Mouse (Mus musculus): ENCODE measurements around the gene Nploc4. TPM values are rescaled to one million over a fixed set of nuclear protein-coding genes. Genes with fewer than 3 reads are reported as not detected.

Gene Nploc4
- polyA plus RNA-seq, 1 experiment from 2014 or later: 49.6 TPM

DNA sequence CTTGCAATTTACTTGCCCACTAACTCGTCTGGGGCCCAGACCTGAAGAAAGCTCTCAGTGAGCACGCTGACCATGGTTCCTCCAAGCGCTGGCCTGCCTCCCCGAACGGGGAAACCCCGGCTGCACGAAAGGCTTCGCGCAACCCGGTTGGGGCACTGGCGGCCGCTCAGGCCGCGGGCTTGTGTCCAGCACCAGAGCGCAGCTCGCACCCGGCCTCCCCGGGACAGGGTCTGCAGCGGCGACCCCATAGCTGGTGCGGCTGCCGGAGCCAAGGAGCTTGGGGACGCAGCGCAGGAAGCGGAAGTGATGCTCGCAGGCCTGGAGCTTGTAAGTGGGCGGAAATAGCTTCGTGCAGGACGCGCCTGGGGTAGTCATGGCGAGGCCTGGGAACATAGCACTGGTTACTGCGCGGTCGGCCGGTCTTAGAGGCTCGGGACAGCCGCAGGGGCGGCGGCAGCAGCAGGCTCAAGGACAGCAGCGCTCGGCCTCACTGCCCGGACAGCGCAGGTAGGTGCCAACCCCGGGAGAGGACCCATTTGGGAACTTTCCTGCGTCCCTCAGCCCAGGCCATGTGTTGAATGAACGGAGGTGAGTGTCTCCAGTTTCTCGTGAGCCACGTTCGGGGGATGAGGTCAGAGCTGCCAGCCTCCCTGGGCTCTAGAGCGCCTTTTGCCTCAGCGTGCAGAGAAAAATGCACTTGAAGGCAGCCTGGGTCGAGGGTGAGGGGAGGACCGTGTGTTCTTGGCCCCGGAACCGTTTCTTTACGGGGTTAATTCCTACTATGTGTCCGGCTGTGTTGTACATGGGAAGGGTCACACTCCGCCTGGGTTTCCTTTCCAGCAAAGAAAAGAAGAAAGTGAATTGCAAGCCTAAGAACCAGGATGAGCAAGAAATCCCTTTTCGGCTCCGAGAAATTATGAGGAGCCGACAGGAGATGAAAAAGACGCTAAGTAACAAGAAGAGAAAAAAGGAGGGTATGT lies 20.6 kb upstream of the Nploc4 start, which contains the start of the genes Oxld1 and Ccdc137:
Oxld1 (minus strand) TSS at position 297 of the 980 bp plus-strand sequence.
Ccdc137 (plus strand) TSS at position 344 of the 980 bp plus-strand sequence.
- H3K27ac ChIP-seq: peak within 1 kb of the TSS; percentile 94
- peaks cover 44% of the 10 kb centered on the region for H3K36me3 ChIP-seq
- no peaks in the 10 kb centered on the region for H3K27me3 ChIP-seq (ENCODE audit: insufficient read depth, poor library complexity, severe bottlenecking)
- peaks cover 24% of the 10 kb centered on the region for H3K4me1 ChIP-seq
- H3K9me3 ChIP-seq: no peaks in the 10 kb centered on the region
- 4% methylated on average over 62 of the region's 62 CpGs for WGBS
- peak; percentile 94 for DNase-seq (ENCODE audit: low spot score)
- peak within 1 kb of the TSS; percentile 80 for H3K4me3 ChIP-seq

GRCm38 (mm10) chr11:120457370-120457769 lies 19.9 kb upstream of the Nploc4 start:
- Histone ChIP-seq H3K27me3 (ENCODE audit: insufficient read depth, poor library complexity, severe bottlenecking) (no peaks in the 10 kb centered on the region), H3K9me3 (no peaks in the 10 kb centered on the region), H3K27ac (peak overlapping the region; percentile 94), H3K36me3 (peaks cover 39% of the 10 kb centered on the region), H3K4me3 (peak overlapping the region; percentile 80), H3K4me1 (peaks cover 24% of the 10 kb centered on the region)
- WGBS: 21% methylated on average over 14 of the region's 14 CpGs
- DNase-seq (ENCODE audit: low spot score): no peak

DNA sequence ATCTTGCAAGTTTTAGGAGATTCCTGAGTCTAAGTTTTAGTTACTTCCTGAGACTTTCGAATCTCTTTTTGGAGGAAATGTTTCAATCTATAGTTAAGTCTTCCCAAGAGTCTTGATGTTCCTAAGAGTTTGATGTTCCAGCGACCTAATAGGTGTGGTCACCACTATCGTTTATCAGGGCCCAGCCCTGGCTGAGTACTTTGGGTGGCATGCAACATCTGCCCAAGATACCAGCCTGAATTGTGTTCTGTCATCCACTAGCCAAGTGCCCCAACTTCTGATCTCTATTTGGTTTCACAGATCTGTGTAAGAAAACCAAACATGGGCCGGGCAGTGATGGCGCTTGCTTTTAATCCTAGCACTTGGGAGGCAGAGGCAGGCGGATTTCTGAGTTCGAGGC lies 17.9 kb upstream of the Nploc4 start:
- Histone ChIP-seq H3K9me3 (no peaks in the 10 kb centered on the region), H3K36me3 (peaks cover 20% of the 10 kb centered on the region), H3K4me1 (peaks cover 28% of the 10 kb centered on the region), H3K27ac (no peak overlapping the region), H3K4me3 (no peak overlapping the region), H3K27me3 (ENCODE audit: insufficient read depth, poor library complexity, severe bottlenecking) (no peaks in the 10 kb centered on the region)
- no peak for DNase-seq (ENCODE audit: low spot score)
- 89% methylated on average over 7 of the region's 7 CpGs for WGBS

- Histone ChIP-seq H3K36me3 (peaks cover 17% of the 10 kb centered on the region), H3K27ac (no peak overlapping the region), H3K4me3 (no peak overlapping the region), H3K4me1 (peaks cover 28% of the 10 kb centered on the region), H3K27me3 (ENCODE audit: insufficient read depth, poor library complexity, severe bottlenecking) (no peaks in the 10 kb centered on the region), H3K9me3 (no peaks in the 10 kb centered on the region)
- WGBS: 95% methylated on average over 4 of the region's 4 CpGs
- DNase-seq (ENCODE audit: low spot score): no peak
Measured at GRCm38 (mm10) chr11:120454965-120455364, 17.5 kb upstream of the Nploc4 start.

GRCm38 (mm10) chr11:120453306-120453705 lies 15.8 kb upstream of the Nploc4 start, which contains the start of gene Pde6g:
Gene Pde6g, minus strand, starts transcription at chr11:120453500.
- Histone ChIP-seq H3K9me3 (no peaks in the 10 kb centered on the region), H3K36me3 (0 out of 2 replicates have a peak, but pooled peaks cover 10% of the 10 kb centered on the region), H3K27me3 (ENCODE audit: insufficient read depth, poor library complexity, severe bottlenecking) (no peaks in the 10 kb centered on the region), H3K4me1 (peaks cover 20% of the 10 kb centered on the region), H3K4me3 (no peak within 1 kb of the TSS), H3K27ac (no peak within 1 kb of the TSS)
- WGBS: 85% methylated on average over 4 of the region's 4 CpGs
- no peak for DNase-seq (ENCODE audit: low spot score)

DNA sequence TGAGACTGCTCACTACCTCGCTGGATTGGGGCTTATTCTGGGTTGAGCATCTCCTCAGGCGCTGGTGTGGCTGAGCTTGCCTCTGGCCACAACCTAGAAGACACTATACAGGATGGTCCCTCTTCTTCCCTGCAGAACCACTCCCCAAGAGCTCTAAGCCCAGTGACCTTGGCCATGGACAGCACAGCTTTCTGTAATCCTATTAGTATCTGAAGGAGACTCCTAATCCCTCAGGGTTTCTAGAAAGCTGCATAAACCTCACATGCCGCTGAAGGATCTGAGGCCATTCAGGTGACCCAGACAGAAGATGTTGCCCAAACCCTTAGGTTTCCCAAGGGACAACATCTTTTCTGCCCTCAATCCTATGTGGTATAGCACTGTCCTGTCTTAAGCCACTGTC lies 14.7 kb upstream of the Nploc4 start:
- WGBS: 73% methylated on average over 3 of the region's 3 CpGs
- Histone ChIP-seq H3K27ac (no peak overlapping the region), H3K4me1 (peaks cover 21% of the 10 kb centered on the region), H3K4me3 (no peak overlapping the region), H3K9me3 (no peaks in the 10 kb centered on the region), H3K27me3 (ENCODE audit: insufficient read depth, poor library complexity, severe bottlenecking) (no peaks in the 10 kb centered on the region), H3K36me3 (0 out of 2 replicates have a peak, but pooled peaks cover 10% of the 10 kb centered on the region)
- DNase-seq (ENCODE audit: low spot score): no peak

DNA sequence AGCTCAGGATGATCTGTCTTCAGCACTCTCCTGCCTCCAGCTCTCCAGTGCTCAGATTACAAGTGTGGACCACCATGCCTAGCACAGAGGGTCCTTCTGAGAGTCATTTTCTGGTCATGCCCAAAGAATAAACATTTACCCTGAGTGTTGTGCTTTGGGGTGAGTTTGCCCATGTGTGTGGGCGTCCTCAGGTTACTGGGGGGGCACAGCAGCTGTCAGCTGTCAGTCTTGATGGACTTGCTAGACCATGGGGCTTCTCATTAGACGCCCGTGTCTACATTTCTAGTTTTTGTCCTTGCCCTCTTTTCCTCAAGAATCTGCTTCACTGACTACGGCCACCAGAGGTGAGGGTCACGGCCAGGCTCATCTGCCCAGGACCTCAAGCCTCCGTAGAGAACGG lies 9.7 kb upstream of the Nploc4 start:
- peaks cover 25% of the 10 kb centered on the region for H3K4me1 ChIP-seq
- no peak overlapping the region for H3K4me3 ChIP-seq
- H3K27ac ChIP-seq: no peak overlapping the region
- no peaks in the 10 kb centered on the region for H3K27me3 ChIP-seq (ENCODE audit: insufficient read depth, poor library complexity, severe bottlenecking)
- no peaks in the 10 kb centered on the region for H3K36me3 ChIP-seq
- WGBS: 77% methylated on average over 7 of the region's 7 CpGs
- H3K9me3 ChIP-seq: no peaks in the 10 kb centered on the region
- DNase-seq (ENCODE audit: low spot score): no peak

GRCm38 (mm10) chr11:120445475-120445874 lies 8.0 kb upstream of the Nploc4 start:
- Histone ChIP-seq H3K9me3 (no peaks in the 10 kb centered on the region), H3K27ac (no peak overlapping the region), H3K27me3 (ENCODE audit: insufficient read depth, poor library complexity, severe bottlenecking) (no peaks in the 10 kb centered on the region), H3K36me3 (no peaks in the 10 kb centered on the region), H3K4me3 (no peak overlapping the region), H3K4me1 (peaks cover 21% of the 10 kb centered on the region)
- 61% methylated on average over 3 of the region's 3 CpGs for WGBS
- DNase-seq (ENCODE audit: low spot score): no peak

GRCm38 (mm10) chr11:120444106-120444505 lies 6.6 kb upstream of the Nploc4 start:
- 58% methylated on average over 6 of the region's 6 CpGs for WGBS
- Histone ChIP-seq H3K4me3 (no peak overlapping the region), H3K27ac (peak overlapping the region; percentile 29; the same call in 1 of the 2 replicates), H3K27me3 (ENCODE audit: insufficient read depth, poor library complexity, severe bottlenecking) (no peaks in the 10 kb centered on the region), H3K9me3 (no peaks in the 10 kb centered on the region), H3K4me1 (peaks cover 21% of the 10 kb centered on the region), H3K36me3 (no peaks in the 10 kb centered on the region)
- DNase-seq (ENCODE audit: low spot score): no peak

- Histone ChIP-seq H3K9me3 (no peaks in the 10 kb centered on the region), H3K4me3 (no peak overlapping the region), H3K36me3 (no peaks in the 10 kb centered on the region), H3K27me3 (ENCODE audit: insufficient read depth, poor library complexity, severe bottlenecking) (no peaks in the 10 kb centered on the region), H3K27ac (no peak overlapping the region), H3K4me1 (peaks cover 12% of the 10 kb centered on the region)
- no peak for DNase-seq (ENCODE audit: low spot score)
- WGBS: 84% methylated on average over 3 of the region's 3 CpGs
Measured at GRCm38 (mm10) chr11:120442765-120443280, 5.3 kb upstream of the Nploc4 start.

- Histone ChIP-seq H3K36me3 (no peaks in the 10 kb centered on the region), H3K4me3 (no peak within 1 kb of the TSS), H3K27me3 (ENCODE audit: insufficient read depth, poor library complexity, severe bottlenecking) (no peaks in the 10 kb centered on the region), H3K4me1 (peaks cover 10% of the 10 kb centered on the region), H3K9me3 (no peaks in the 10 kb centered on the region), H3K27ac (no peak within 1 kb of the TSS)
- 87% methylated on average over 3 of the region's 3 CpGs for WGBS
- no peak for DNase-seq (ENCODE audit: low spot score)
Measured at GRCm38 (mm10) chr11:120442344-120442743, 4.8 kb upstream of the Nploc4 start, which contains the start of gene Tspan10. Gene Tspan10, plus strand, starts transcription at chr11:120442644.

- Histone ChIP-seq H3K27me3 (ENCODE audit: insufficient read depth, poor library complexity, severe bottlenecking) (no peaks in the 10 kb centered on the region), H3K36me3 (peaks cover 27% of the 10 kb centered on the region), H3K27ac (peak overlapping the region; percentile 98), H3K9me3 (no peaks in the 10 kb centered on the region), H3K4me3 (peak overlapping the region; percentile 100), H3K4me1 (peaks cover 11% of the 10 kb centered on the region)
- WGBS: 29% methylated on average over 12 of the region's 12 CpGs
- no peak for DNase-seq (ENCODE audit: low spot score)
Measured at GRCm38 (mm10) chr11:120437857-120438385, 413 bp upstream of the Nploc4 start.

DNA sequence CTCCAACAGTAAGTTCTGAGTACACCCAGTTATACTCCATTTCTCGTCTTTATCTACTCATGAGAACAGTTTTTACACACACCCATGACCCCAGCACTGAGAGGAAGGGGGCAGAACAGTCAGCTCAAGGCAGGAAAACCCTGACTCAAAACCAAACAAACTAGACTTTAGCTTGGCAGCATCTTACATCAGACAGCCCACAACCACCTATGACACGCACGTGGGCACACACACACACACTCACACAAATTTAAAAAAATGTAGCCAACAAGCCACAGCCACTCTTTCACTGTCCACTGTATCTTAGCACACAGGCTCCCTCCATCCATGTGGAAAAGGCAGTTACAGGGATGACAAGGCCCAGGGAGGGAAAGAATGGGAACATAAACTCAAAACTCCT lies 10.8 kb downstream of the Nploc4 start:
- Histone ChIP-seq H3K4me3 (no peak overlapping the region), H3K4me1 (0 out of 2 replicates have a peak, but pooled peaks cover 5% of the 10 kb centered on the region), H3K9me3 (no peaks in the 10 kb centered on the region), H3K27me3 (ENCODE audit: insufficient read depth, poor library complexity, severe bottlenecking) (no peaks in the 10 kb centered on the region), H3K36me3 (peaks cover 88% of the 10 kb centered on the region), H3K27ac (no peak overlapping the region)
- WGBS: 87% methylated on average over 3 of the region's 3 CpGs
- no peak for DNase-seq (ENCODE audit: low spot score)

Measured in heart, embryonic 10.5 days (tissue).